Mouse (Mus musculus) lung, adult 2 months (tissue): ENCODE measurements around the gene Inpp4b.

Experiments
- CTCF ChIP-seq: fragments of 200-500 bp; IDR thresholded peaks from 2 replicates; pipeline ENCODE4 v1.5.1; 2011; ENCODE audit warnings: mild to moderate bottlenecking, low read length, control low read depth; ENCODE audit not compliant: insufficient read depth
- POLR2A ChIP-seq: fragments of 200-500 bp; IDR thresholded peaks from 2 replicates; pipeline ENCODE4 v1.6.1; 2011; ENCODE audit warnings: low read depth, mild to moderate bottlenecking, control low read depth, low read length, borderline replicate concordance; ENCODE audit errors: extremely low read depth

GRCm38 (mm10) chr8:81858393-81858792 lies 516.0 kb downstream of the Inpp4b start:
- TF ChIP-seq CTCF: no peak
- TF ChIP-seq POLR2A: no peak
